Mouse (Mus musculus) hindbrain, embryonic 12.5 days (tissue): Measurements from ENCODE around the gene Rpa3. TPM values are rescaled to one million over a fixed set of nuclear protein-coding genes. Genes with fewer than 3 reads are reported as not detected.

Source experiments
- ATAC-seq: fragments of 200-750 bp; cut with Nextera tagmentation; 2 replicates; pipeline ENCODE4 v1.8.0; 2017; ENCODE audit warnings: moderate TSS enrichment; ENCODE audit not compliant: low FRiP score
- H3K27ac ChIP-seq: fragments of 300-500 bp; sonication (generic); 2 replicates; pipeline ENCODE4 v1.5.1; 2016; ENCODE audit warnings: mild to moderate bottlenecking
- H3K27me3 ChIP-seq: fragments of 300-500 bp; sonication (generic); 2 replicates; pipeline ENCODE4 v1.6.1; 2016; ENCODE audit warnings: mild to moderate bottlenecking
- H3K36me3 ChIP-seq: fragments of 300-500 bp; sonication (generic); 2 replicates; pipeline ENCODE4 v1.6.1; 2016; ENCODE audit warnings: mild to moderate bottlenecking
- H3K4me1 ChIP-seq: fragments of 300-500 bp; sonication (generic); 2 replicates; pipeline ENCODE4 v1.6.1; 2016
- H3K4me2 ChIP-seq: fragments of 300-500 bp; sonication (generic); replicated peaks from 2 replicates; pipeline ENCODE4 v1.6.1; 2016; ENCODE audit warnings: mild to moderate bottlenecking
- H3K4me3 ChIP-seq: fragments of 300-500 bp; sonication (generic); 2 replicates; pipeline ENCODE4 v1.5.1; 2016; ENCODE audit warnings: mild to moderate bottlenecking
- H3K9ac ChIP-seq: fragments of 300-500 bp; sonication (generic); 2 replicates; pipeline ENCODE4 v1.6.1; 2016; ENCODE audit warnings: mild to moderate bottlenecking, moderate library complexity
- H3K9me3 ChIP-seq: fragments of 300-500 bp; sonication (generic); replicated peaks from 2 replicates; pipeline ENCODE4 v1.6.1; 2016; ENCODE audit warnings: mild to moderate bottlenecking
- whole genome bisulfite sequencing: fragments of 180-500 bp; shearing (Covaris S2); methylation state at CpG from one replicate; pipeline ENCODE4 v1.1.7; 2016; 5-methylcytosine and 5-hydroxymethylcytosine counted together
- polyA plus RNA-seq: library from polyadenylated mRNA; unstranded; fragments of >200 nt; fragmentation: Nextera tagmentation; extraction: Ambion mirVana; gene quantifications from 2 replicates; pipeline ENCODE4 v1.2.1, GENCODE M21; 2016

Rpa3 gene
- polyA plus RNA-seq, 1 experiment from 2014 or later, result 127 TPM

GRCm38 (mm10) chr6:8275098-8275497 is 16.1 kb upstream of the Rpa3 start:
- no peaks in the 10 kb centered on the region for H3K9me3 ChIP-seq
- no peaks in the 10 kb centered on the region for H3K4me1 ChIP-seq
- no peak overlapping the region for H3K4me3 ChIP-seq
- ATAC-seq, result no peak
- H3K4me2 ChIP-seq, result no peak overlapping the region
- H3K27ac ChIP-seq, result no peak overlapping the region
- 10% methylated on average over 1 of the region's 1 CpGs for WGBS
- peaks cover 6% of the 10 kb centered on the region; the same call in 1 of the 2 replicates for H3K36me3 ChIP-seq
- no peak overlapping the region for H3K9ac ChIP-seq
- H3K27me3 ChIP-seq, result no peaks in the 10 kb centered on the region

- peak; percentile 60; the same call in 1 of the 2 replicates for ATAC-seq
- Histone ChIP-seq H3K27me3 (no peaks in the 10 kb centered on the region), H3K4me2 (no peak overlapping the region), H3K36me3 (peaks cover 6% of the 10 kb centered on the region; the same call in 1 of the 2 replicates), H3K4me3 (no peak overlapping the region), H3K27ac (no peak overlapping the region), H3K4me1 (no peaks in the 10 kb centered on the region), H3K9me3 (no peaks in the 10 kb centered on the region), H3K9ac (no peak overlapping the region)
- 40% methylated on average over 6 of the region's 6 CpGs for WGBS
Observed at GRCm38 (mm10) chr6:8274387-8275054, 15.5 kb upstream of the Rpa3 start.

DNA sequence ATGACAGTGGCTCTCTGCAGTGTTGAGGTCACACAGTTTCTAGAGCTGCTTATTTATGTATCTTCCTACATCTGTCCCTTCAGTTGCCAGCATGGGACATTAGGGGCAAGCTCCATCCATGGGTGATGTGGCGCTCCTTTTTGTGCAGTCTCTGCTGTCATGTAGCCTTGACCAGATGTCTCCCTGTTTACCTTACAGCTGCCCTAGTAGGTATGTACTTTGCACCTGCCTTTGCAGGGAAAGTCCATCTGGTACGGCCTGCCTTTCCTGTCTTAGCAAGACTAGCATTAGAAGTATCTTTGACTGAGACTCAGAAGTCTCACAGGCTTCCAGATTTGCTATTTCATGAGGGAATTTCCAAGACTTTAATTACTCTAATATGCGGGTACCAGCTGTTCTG is 12.1 kb upstream of the Rpa3 start:
- Histone ChIP-seq H3K9ac (no peak overlapping the region), H3K4me3 (no peak overlapping the region), H3K9me3 (no peaks in the 10 kb centered on the region), H3K4me2 (no peak overlapping the region), H3K27ac (no peak overlapping the region), H3K27me3 (no peaks in the 10 kb centered on the region), H3K36me3 (peaks cover 6% of the 10 kb centered on the region; the same call in 1 of the 2 replicates), H3K4me1 (no peaks in the 10 kb centered on the region)
- no peak for ATAC-seq
- 87% methylated on average over 3 of the region's 3 CpGs for WGBS

GRCm38 (mm10) chr6:8259667-8260044 is 683 bp upstream of the Rpa3 start:
- peak overlapping the region; percentile 77 for H3K27ac ChIP-seq
- peaks cover 8% of the 10 kb centered on the region for H3K4me1 ChIP-seq
- H3K4me2 ChIP-seq, result peak overlapping the region; percentile 83
- H3K36me3 ChIP-seq, result peaks cover 7% of the 10 kb centered on the region; the same call in 1 of the 2 replicates
- 0% methylated on average over 8 of the region's 8 CpGs for WGBS
- peak overlapping the region; percentile 61 for H3K4me3 ChIP-seq
- ATAC-seq, result no peak
- H3K9ac ChIP-seq, result peak overlapping the region; percentile 81
- H3K9me3 ChIP-seq, result no peaks in the 10 kb centered on the region
- H3K27me3 ChIP-seq, result no peaks in the 10 kb centered on the region

DNA sequence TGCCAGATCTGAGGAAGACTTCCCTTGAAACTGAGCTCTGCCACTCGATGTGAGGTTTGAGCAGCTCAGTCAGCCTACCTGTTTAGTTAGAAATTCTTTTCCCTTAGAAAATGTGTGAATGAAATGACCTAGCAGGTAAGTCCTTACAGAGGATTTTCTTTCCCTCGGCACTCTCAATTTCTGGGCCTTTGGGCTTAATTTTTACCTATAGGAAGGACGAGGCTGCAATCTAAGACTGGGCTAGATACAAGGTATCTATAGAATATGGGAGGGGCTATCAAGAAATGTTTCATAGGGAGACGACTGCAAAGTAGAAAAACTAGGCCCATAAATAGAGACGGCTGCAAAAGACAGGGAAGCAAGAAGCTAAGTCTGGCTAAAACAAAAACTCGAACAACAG is 657 bp downstream of the Rpa3 start:
- peak overlapping the region; percentile 53 for H3K4me2 ChIP-seq
- H3K4me1 ChIP-seq, result peaks cover 8% of the 10 kb centered on the region
- peak overlapping the region; percentile 61 for H3K4me3 ChIP-seq
- WGBS, result 12% methylated on average over 6 of the region's 6 CpGs
- ATAC-seq, result no peak
- H3K9ac ChIP-seq, result peak overlapping the region; percentile 78
- H3K36me3 ChIP-seq, result peaks cover 15% of the 10 kb centered on the region; the same call in 1 of the 2 replicates
- no peaks in the 10 kb centered on the region for H3K9me3 ChIP-seq
- no peaks in the 10 kb centered on the region for H3K27me3 ChIP-seq
- H3K27ac ChIP-seq, result peak overlapping the region; percentile 64; the same call in 1 of the 2 replicates

GRCm38 (mm10) chr6:8228596-8228995 is 30.4 kb downstream of the Rpa3 start:
- WGBS, result 92% methylated on average over 3 of the region's 3 CpGs
- ATAC-seq, result no peak
- Histone ChIP-seq H3K9me3 (no peaks in the 10 kb centered on the region), H3K27me3 (no peaks in the 10 kb centered on the region), H3K4me2 (no peak overlapping the region), H3K27ac (no peak overlapping the region), H3K36me3 (peaks cover 33% of the 10 kb centered on the region), H3K9ac (no peak overlapping the region), H3K4me3 (no peak overlapping the region), H3K4me1 (no peaks in the 10 kb centered on the region)

DNA sequence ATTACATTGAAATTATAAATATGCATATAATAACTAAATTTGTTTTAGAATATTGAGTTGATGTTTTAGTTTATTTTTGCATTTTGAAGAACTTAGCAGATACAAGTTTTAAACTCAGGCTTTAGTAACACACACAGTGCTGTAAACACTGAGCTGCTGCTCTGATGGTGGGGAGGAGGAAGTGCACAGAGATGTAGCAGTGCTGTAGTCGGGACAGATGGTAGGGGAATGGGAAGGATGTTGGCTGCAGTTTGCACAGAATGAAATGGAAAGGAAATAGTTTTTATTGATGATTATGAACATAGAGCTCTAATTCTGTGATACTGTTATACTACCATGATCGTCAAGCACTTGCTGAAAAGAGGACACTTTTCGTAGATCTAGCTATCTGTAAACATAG is 31.9 kb downstream of the Rpa3 start:
- H3K4me3 ChIP-seq, result no peak overlapping the region
- H3K9ac ChIP-seq, result no peak overlapping the region
- WGBS, result 89% methylated on average over 3 of the region's 3 CpGs
- no peaks in the 10 kb centered on the region for H3K4me1 ChIP-seq
- no peak overlapping the region for H3K4me2 ChIP-seq
- peaks cover 28% of the 10 kb centered on the region for H3K36me3 ChIP-seq
- ATAC-seq, result no peak
- H3K27me3 ChIP-seq, result no peaks in the 10 kb centered on the region
- no peaks in the 10 kb centered on the region for H3K9me3 ChIP-seq
- no peak overlapping the region for H3K27ac ChIP-seq

GRCm38 (mm10) chr6:8210661-8211060 is 48.3 kb downstream of the Rpa3 start:
- Histone ChIP-seq H3K4me1 (peaks cover 9% of the 10 kb centered on the region), H3K36me3 (peaks cover 14% of the 10 kb centered on the region; the same call in 1 of the 2 replicates)

DNA sequence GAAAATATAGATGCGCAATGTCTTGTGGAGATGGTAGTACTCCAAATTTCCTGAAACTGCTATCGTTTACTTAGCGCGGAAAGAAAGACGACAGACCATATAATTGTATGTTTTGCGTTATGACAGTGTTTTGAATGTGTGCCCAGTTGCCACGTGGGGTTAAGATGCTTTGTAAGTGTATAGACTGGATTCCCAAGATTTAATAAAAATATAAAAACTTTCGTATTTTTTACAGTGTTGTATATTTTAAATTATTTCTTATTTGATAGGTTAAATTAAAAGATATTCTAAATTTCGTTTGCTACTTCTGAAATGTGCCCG is 49.1 kb downstream of the Rpa3 start:
- Histone ChIP-seq H3K36me3 (peaks cover 6% of the 10 kb centered on the region; the same call in 1 of the 2 replicates), H3K4me3 (peak overlapping the region; percentile 80), H3K4me1 (peaks cover 9% of the 10 kb centered on the region), H3K27me3 (no peaks in the 10 kb centered on the region), H3K4me2 (peak overlapping the region; percentile 57), H3K9me3 (no peaks in the 10 kb centered on the region), H3K27ac (peak overlapping the region; percentile 94; the same call in 1 of the 2 replicates), H3K9ac (peak overlapping the region; percentile 87)
- 13% methylated on average over 10 of the region's 10 CpGs for WGBS
- peak; percentile 15 for ATAC-seq

More at GRCm38 (mm10) chr6:8210661-8211060, 48.3 kb downstream of the Rpa3 start:
- Histone ChIP-seq H3K27me3 (no peaks in the 10 kb centered on the region), H3K9ac (no peak overlapping the region), H3K4me2 (peak overlapping the region; percentile 57), H3K27ac (no peak overlapping the region), H3K9me3 (no peaks in the 10 kb centered on the region), H3K4me3 (no peak overlapping the region)
- WGBS, result 80% methylated on average over 3 of the region's 3 CpGs
- no peak for ATAC-seq

DNA sequence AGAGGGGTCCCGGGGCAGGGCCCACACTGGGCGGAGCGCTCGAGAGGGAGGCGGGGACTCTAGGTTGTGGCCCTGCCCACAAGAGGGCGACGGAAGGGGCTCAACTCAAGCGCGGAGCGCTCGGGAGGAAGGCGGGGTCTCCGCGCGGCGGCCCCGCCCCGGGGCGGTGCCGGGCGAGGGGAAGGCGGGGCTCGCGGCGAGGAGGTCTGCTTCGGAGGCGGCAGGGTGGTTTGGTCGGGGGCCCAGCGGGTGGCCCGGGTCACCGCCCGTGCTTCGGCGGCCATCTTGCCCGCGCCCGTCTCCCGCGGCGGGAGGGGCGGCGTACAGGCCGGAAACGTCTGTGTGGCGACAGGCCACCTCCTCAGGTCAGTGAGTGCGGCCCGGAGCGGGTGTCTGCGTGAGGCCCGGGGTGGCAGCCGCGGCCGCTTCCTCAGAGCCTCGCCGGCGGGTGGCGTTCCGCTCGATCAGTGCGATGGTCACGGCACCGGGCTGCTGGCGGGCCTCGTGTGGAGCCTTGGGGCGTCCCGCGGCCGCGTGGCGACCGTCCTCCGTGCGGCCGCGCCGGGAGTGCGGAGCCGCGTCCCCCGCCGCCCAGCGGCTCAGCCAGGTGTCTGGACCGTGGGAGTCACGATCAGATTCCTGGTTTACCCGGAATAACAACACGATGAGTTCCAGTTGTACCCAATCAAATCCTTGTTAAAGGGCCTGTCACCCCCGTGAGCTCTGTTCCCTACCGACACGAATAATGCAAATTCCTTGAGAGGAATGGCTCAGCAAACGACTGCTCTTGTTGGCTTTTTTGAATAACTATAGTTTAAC is 49.7 kb downstream of the Rpa3 start, which contains the start of gene Mios:
Gene Mios (plus strand): TSS at position 176 of the 819 bp plus-strand sequence.
- Histone ChIP-seq H3K36me3 (0 out of 2 replicates have a peak, but pooled peaks cover 3% of the 10 kb centered on the region), H3K4me1 (peaks cover 9% of the 10 kb centered on the region), H3K27ac (peak within 1 kb of the TSS; percentile 94), H3K9ac (peak within 1 kb of the TSS; percentile 87), H3K4me2 (peak within 1 kb of the TSS; percentile 57), H3K27me3 (no peaks in the 10 kb centered on the region), H3K9me3 (no peaks in the 10 kb centered on the region), H3K4me3 (peak within 1 kb of the TSS; percentile 80)
- under 1% methylated on average over 87 of the region's 90 CpGs for WGBS
- ATAC-seq, result peak; percentile 99
